Mouse (Mus musculus) A20 (cell line): ENCODE measurements around the gene Xylt2.

ENCODE experiments used
- DNase-seq: peaks from one replicate; pipeline ENCODE4 v3.0.0-alpha.2; 2011; ENCODE audit warnings: low read depth, low spot score

Gene Xylt2

GRCm38 (mm10) chr11:94615494-94615893 lies 61.8 kb downstream of the Xylt2 start:
- no peak for DNase-seq

GRCm38 (mm10) chr11:94614603-94615002 lies 62.7 kb downstream of the Xylt2 start:
- DNase-seq = no peak
